Mouse (Mus musculus): ENCODE results near the gene Gm20661. TPM values are rescaled to one million over a fixed set of nuclear protein-coding genes. Genes with fewer than 3 reads are reported as not detected.
"Not testable (repeated sequence)": the region's sequence is repeated elsewhere in the genome, so short reads cannot be mapped to it uniquely, and the experiment has no call there.

The Gm20661 gene
- polyA plus RNA-seq, 1 experiment from 2014 or later, result 12.8 TPM

DNA sequence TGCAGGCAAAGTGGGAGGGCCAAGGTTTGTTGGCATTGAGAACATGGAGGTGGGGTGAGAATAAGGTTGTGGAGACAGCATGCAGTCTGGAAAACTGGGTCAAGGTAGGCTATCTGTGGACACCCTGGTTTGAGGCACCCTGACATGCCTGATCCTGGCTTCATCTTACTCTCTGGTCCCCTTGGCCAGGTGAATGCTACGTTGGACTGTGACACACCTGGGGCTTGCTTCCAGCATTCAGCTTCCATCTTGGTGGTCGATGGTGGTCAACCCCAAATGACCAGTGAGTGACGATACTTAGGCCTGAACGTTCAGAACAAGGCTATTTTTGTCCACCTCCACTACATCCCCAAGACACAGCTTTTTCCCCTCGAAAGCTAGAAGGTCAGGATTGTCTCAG lies 13.2 kb downstream of the Gm20661 start, which contains the start of gene Gm20662:
TSS of gene Gm20662 (plus strand) at position 301 of the 400 bp plus-strand sequence.
- H3K36me3 ChIP-seq (ENCODE audit: control insufficient read depth, insufficient read depth, low read length), result no peaks in the 10 kb centered on the region
- WGBS, result 88% methylated on average over 5 of the region's 5 CpGs
- H3K9me3 ChIP-seq (ENCODE audit: control insufficient read depth, low read depth, low read length), result no peaks in the 10 kb centered on the region
- H3K4me1 ChIP-seq (ENCODE audit: control insufficient read depth, insufficient read depth, low read length), result no peaks in the 10 kb centered on the region
- H3K4me3 ChIP-seq (ENCODE audit: low read depth, low read length), result no peak within 1 kb of the TSS
- H3K4me2 ChIP-seq (replicated peaks; ENCODE audit: low read depth, low read length), result no peak within 1 kb of the TSS
- H3K9ac ChIP-seq (replicated peaks; ENCODE audit: low read depth, low read length), result no peak within 1 kb of the TSS
- H3K27me3 ChIP-seq (ENCODE audit: control insufficient read depth, insufficient read depth, low read length), result no peaks in the 10 kb centered on the region
- H3K27ac ChIP-seq (ENCODE audit: low read length), result no peak within 1 kb of the TSS
- ATAC-seq (ENCODE audit: insufficient number of reproducible peaks, insufficient read depth, low FRiP score, low read depth), result no peak

DNA sequence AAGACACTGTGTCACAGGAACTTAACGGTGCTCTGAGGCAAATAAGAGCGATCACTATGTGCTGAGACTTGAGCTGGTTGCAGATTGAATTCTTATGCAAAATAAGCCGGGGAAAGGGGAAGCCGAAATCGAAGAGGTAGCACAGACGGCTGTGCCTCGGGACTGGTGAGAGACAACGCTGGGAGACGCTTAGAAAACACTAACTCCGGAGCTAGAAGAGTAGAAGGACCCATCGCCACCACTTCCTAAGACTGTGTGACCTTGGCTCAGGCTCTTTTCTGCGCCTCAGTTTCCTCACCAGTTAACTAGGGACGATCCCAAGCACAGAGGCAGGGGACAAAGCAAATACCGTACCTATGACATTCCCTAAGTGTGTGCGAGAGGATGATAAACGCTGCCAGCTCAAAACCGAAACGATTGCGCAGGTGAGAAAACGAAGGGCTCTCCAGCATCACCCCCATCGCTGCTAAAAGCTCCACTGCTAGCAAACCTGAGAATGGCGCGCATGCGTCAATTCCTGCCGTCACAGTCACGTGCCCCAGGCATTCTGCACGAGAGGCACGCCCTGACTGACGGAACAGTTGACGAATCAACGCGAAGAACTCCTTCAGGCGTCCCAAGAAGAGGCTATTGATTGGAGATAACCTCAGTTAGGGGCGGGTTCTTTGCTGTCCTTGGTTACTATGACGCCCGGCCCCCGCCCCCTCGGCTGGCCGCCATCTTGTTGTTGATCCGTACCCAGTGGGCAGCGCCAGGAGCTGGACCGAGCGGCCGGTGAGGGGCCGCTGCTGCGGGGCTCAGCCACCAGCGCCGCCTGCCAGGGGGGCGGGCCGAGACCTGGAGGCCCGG lies 19.3 kb downstream of the Gm20661 start, which contains the start of gene Ip6k1:
TSS of gene Ip6k1 (plus strand) at position 580 of the 849 bp plus-strand sequence.
- Histone ChIP-seq H3K4me3 (ENCODE audit: low read depth, low read length) (peak within 1 kb of the TSS; percentile 94), H3K4me1 (ENCODE audit: control insufficient read depth, insufficient read depth, low read length) (peaks cover 15% of the 10 kb centered on the region), H3K36me3 (ENCODE audit: control insufficient read depth, insufficient read depth, low read length) (no peaks in the 10 kb centered on the region), H3K27ac (ENCODE audit: low read length) (peak within 1 kb of the TSS; percentile 87), H3K9ac (replicated peaks; ENCODE audit: low read depth, low read length) (peak within 1 kb of the TSS; percentile 89), H3K4me2 (replicated peaks; ENCODE audit: low read depth, low read length) (peak within 1 kb of the TSS; percentile 83), H3K9me3 (ENCODE audit: control insufficient read depth, low read depth, low read length) (no peaks in the 10 kb centered on the region), H3K27me3 (ENCODE audit: control insufficient read depth, insufficient read depth, low read length) (no peaks in the 10 kb centered on the region)
- ATAC-seq (ENCODE audit: insufficient number of reproducible peaks, insufficient read depth, low FRiP score, low read depth), result peak; percentile 99
- WGBS, result under 1% methylated on average over 51 of the region's 51 CpGs

DNA sequence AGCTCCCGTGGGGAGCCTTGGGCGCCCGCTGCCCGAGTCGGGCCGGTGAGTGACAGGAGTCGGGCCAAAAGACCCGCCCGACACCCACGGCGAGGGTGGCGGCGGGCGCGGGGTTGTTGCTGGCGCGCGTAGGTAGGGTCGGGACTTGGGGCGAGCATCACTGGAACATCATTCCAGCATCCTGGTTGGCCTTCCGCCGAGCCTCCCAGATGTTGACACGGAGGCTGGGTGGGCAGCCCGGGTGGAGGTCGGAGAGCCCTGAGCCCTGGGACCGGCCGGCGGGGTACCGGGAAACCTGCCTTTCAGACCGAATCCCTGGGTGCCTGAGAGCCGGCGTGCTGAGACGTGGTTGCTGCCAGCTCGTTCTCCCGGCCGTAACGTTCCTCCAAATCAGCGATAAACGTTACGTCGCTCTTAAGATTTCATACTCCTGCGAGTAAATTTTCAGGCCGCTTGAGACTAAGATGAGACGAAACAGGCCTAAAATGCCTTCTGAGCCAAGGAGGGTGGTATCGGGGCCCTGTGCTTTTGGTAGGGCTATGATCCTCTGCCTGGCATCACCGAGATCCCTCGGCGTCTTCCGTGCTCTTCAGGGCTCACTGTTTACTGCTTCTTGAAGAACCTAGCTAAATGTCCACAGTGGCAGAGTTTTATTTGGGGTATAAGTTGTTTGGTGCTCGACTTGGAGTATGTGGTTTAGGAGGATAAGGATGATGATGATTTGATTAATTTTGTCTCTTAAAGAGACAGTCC lies 20.1 kb downstream of the Gm20661 start:
- no peaks in the 10 kb centered on the region for H3K9me3 ChIP-seq (ENCODE audit: control insufficient read depth, low read depth, low read length)
- no peaks in the 10 kb centered on the region for H3K36me3 ChIP-seq (ENCODE audit: control insufficient read depth, insufficient read depth, low read length)
- H3K4me3 ChIP-seq (ENCODE audit: low read depth, low read length), result peak overlapping the region; percentile 94
- H3K4me1 ChIP-seq (ENCODE audit: control insufficient read depth, insufficient read depth, low read length), result peaks cover 15% of the 10 kb centered on the region
- peak overlapping the region; percentile 87 for H3K27ac ChIP-seq (ENCODE audit: low read length)
- H3K9ac ChIP-seq (replicated peaks; ENCODE audit: low read depth, low read length), result peak overlapping the region; percentile 89
- H3K4me2 ChIP-seq (replicated peaks; ENCODE audit: low read depth, low read length), result peak overlapping the region; percentile 83
- WGBS, result under 1% methylated on average over 50 of the region's 50 CpGs
- no peaks in the 10 kb centered on the region for H3K27me3 ChIP-seq (ENCODE audit: control insufficient read depth, insufficient read depth, low read length)
- no peak; the same call in 1 of the 2 replicates for ATAC-seq (ENCODE audit: insufficient number of reproducible peaks, insufficient read depth, low FRiP score, low read depth)

DNA sequence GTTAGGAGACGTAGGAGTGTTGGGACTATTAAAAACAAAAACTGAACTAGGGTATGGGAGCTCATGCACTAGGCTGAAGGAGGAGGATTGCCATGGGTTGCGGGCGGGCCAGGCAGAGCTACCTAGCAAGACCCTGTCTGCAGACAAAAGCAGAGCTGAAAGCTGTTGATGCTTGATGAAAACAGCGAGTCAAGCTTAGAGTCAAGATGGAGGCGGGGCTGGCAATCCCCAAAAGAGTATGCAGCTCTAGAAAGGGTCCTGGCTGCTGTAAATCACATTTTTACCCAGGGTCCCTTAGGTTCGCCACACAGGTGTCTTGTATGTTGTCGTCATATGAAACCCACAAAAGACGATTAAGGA lies 20.7 kb downstream of the Gm20661 start:
- Histone ChIP-seq H3K4me1 (ENCODE audit: control insufficient read depth, insufficient read depth, low read length) (peaks cover 15% of the 10 kb centered on the region), H3K9me3 (ENCODE audit: control insufficient read depth, low read depth, low read length) (no peaks in the 10 kb centered on the region), H3K4me3 (ENCODE audit: low read depth, low read length) (peak overlapping the region; percentile 94), H3K27me3 (ENCODE audit: control insufficient read depth, insufficient read depth, low read length) (no peaks in the 10 kb centered on the region), H3K27ac (ENCODE audit: low read length) (peak overlapping the region; percentile 87; the same call in 1 of the 2 replicates), H3K4me2 (replicated peaks; ENCODE audit: low read depth, low read length) (peak overlapping the region; percentile 83), H3K36me3 (ENCODE audit: control insufficient read depth, insufficient read depth, low read length) (no peaks in the 10 kb centered on the region), H3K9ac (replicated peaks; ENCODE audit: low read depth, low read length) (peak overlapping the region; percentile 89; the same call in 1 of the 2 replicates)
- ATAC-seq (ENCODE audit: insufficient number of reproducible peaks, insufficient read depth, low FRiP score, low read depth), result no peak
- WGBS, result 13% methylated on average over 8 of the region's 8 CpGs

DNA sequence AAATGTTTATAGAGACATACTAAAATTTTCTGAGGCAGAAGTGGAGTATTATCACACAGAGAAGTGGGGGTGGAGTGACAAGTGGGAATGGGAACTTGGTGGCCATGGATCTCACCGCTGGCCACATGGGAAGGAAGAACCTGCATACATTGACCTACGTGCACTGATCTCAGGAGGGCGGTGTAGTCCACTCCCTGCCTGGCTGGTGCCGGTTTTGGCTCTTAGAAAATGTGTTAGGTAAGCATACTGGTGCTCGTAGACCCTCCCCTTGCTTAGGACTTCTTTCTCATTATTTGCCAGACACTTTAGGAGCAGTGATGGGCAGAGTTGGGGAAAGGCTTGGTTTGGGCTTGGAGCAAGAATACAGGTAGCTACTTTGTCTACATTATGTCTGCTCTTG lies 25.2 kb downstream of the Gm20661 start:
- H3K4me1 ChIP-seq (ENCODE audit: control insufficient read depth, insufficient read depth, low read length), result peaks cover 10% of the 10 kb centered on the region
- WGBS, result 80% methylated on average over 5 of the region's 5 CpGs
- no peaks in the 10 kb centered on the region for H3K27me3 ChIP-seq (ENCODE audit: control insufficient read depth, insufficient read depth, low read length)
- no peak for ATAC-seq (ENCODE audit: insufficient number of reproducible peaks, insufficient read depth, low FRiP score, low read depth)
- H3K9me3 ChIP-seq (ENCODE audit: control insufficient read depth, low read depth, low read length), result no peaks in the 10 kb centered on the region
- no peak overlapping the region for H3K27ac ChIP-seq (ENCODE audit: low read length)
- no peak overlapping the region for H3K4me2 ChIP-seq (replicated peaks; ENCODE audit: low read depth, low read length)
- no peak overlapping the region for H3K9ac ChIP-seq (replicated peaks; ENCODE audit: low read depth, low read length)
- H3K4me3 ChIP-seq (ENCODE audit: low read depth, low read length), result no peak overlapping the region
- no peaks in the 10 kb centered on the region for H3K36me3 ChIP-seq (ENCODE audit: control insufficient read depth, insufficient read depth, low read length)

DNA sequence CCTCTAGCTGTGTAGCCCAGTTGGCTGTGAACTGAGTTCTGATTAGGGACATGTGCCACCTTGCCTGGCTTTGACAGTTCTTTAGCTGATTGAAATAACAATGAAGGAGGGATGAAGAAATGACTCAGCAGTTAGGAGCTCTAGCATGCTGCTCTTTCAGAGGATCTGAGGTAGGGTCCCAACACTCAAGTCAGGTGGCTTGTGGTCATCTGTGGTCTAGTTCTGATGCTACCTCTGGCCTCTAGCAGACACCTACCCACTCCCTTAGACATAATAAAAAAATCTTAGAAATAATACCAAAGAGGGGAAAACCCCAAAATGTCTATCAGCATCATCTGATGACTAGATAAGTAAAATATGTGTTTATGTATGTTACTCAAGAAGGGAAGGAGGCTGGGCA lies 27.5 kb downstream of the Gm20661 start:
- H3K4me1 ChIP-seq (ENCODE audit: control insufficient read depth, insufficient read depth, low read length), result no peaks in the 10 kb centered on the region; the same call in 1 of the 2 replicates
- H3K9ac ChIP-seq (replicated peaks; ENCODE audit: low read depth, low read length), result no peak overlapping the region
- H3K27me3 ChIP-seq (ENCODE audit: control insufficient read depth, insufficient read depth, low read length), result no peaks in the 10 kb centered on the region
- H3K9me3 ChIP-seq (ENCODE audit: control insufficient read depth, low read depth, low read length), result no peaks in the 10 kb centered on the region
- H3K27ac ChIP-seq (ENCODE audit: low read length), result no peak overlapping the region
- ATAC-seq (ENCODE audit: insufficient number of reproducible peaks, insufficient read depth, low FRiP score, low read depth), result no peak
- H3K4me3 ChIP-seq (ENCODE audit: low read depth, low read length), result no peak overlapping the region
- H3K4me2 ChIP-seq (replicated peaks; ENCODE audit: low read depth, low read length), result no peak overlapping the region
- no peaks in the 10 kb centered on the region for H3K36me3 ChIP-seq (ENCODE audit: control insufficient read depth, insufficient read depth, low read length)

DNA sequence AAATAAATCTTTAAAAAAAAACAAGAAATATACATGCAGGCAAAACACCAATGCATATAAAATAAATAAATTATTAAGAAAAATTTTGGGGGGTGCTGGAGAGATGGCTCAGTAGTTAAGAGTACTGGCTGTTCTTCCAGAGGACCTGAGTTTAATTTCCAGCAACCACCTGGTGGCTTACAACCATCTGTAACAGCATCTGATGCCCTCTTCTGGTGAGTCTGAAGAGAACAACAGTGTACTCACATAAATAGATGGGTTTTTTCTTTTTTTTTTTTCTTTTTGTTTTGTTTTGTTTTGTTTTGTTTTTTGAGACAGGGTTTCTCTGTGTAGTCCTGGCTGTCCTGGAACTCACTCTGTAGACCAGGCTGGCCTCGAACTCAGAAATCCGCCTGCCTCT lies 30.7 kb downstream of the Gm20661 start:
- not testable (repeated sequence) for H3K4me1 ChIP-seq (ENCODE audit: control insufficient read depth, insufficient read depth, low read length); H3K4me3 ChIP-seq (ENCODE audit: low read depth, low read length); H3K4me2 ChIP-seq (replicated peaks; ENCODE audit: low read depth, low read length); H3K27ac ChIP-seq (ENCODE audit: low read length); H3K9me3 ChIP-seq (ENCODE audit: control insufficient read depth, low read depth, low read length); H3K27me3 ChIP-seq (ENCODE audit: control insufficient read depth, insufficient read depth, low read length); H3K9ac ChIP-seq (replicated peaks; ENCODE audit: low read depth, low read length); ATAC-seq (ENCODE audit: insufficient number of reproducible peaks, insufficient read depth, low FRiP score, low read depth); H3K36me3 ChIP-seq (ENCODE audit: control insufficient read depth, insufficient read depth, low read length)
- WGBS, result 100% methylated on average over 2 of the region's 2 CpGs

DNA sequence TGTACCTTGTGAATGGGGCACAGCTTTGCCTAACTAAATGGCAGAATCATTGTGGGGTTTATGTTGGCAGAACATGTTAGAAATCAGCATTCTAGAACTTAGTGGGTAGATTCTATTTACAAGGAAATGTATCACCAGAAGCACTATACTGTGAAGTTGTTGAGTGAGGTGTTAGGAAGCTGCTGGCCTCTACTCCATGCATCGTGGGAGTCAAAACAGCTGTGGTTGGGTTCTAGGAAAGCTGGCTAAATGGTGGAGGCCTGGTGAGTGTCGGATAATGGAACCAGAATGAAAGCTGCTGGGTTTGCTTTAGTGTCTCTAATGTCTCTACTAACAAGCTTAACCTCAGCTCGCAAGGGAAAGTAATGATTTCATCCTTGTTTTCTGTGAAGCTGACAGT lies 34.3 kb downstream of the Gm20661 start:
- H3K9me3 ChIP-seq (ENCODE audit: control insufficient read depth, low read depth, low read length), result no peaks in the 10 kb centered on the region
- H3K36me3 ChIP-seq (ENCODE audit: control insufficient read depth, insufficient read depth, low read length), result no peaks in the 10 kb centered on the region
- no peak overlapping the region for H3K4me2 ChIP-seq (replicated peaks; ENCODE audit: low read depth, low read length)
- no peaks in the 10 kb centered on the region for H3K4me1 ChIP-seq (ENCODE audit: control insufficient read depth, insufficient read depth, low read length)
- H3K9ac ChIP-seq (replicated peaks; ENCODE audit: low read depth, low read length), result no peak overlapping the region
- no peak overlapping the region for H3K27ac ChIP-seq (ENCODE audit: low read length)
- 77% methylated on average over 3 of the region's 3 CpGs for WGBS
- H3K4me3 ChIP-seq (ENCODE audit: low read depth, low read length), result no peak overlapping the region
- no peak for ATAC-seq (ENCODE audit: insufficient number of reproducible peaks, insufficient read depth, low FRiP score, low read depth)
- no peaks in the 10 kb centered on the region for H3K27me3 ChIP-seq (ENCODE audit: control insufficient read depth, insufficient read depth, low read length)
